Mouse (Mus musculus): ENCODE measurements around the gene Zfp68. TPM values are rescaled to one million over a fixed set of nuclear protein-coding genes. Genes with fewer than 3 reads are reported as not detected.
"Not testable (repeated sequence)": the region's sequence is repeated elsewhere in the genome, so short reads cannot be mapped to it uniquely, and the experiment has no call there.

Zfp68 gene
- total RNA-seq (2021): 10 to 100 TPM; 14.6 to 15.5 TPM
- long read RNA-seq, experiment 1, full-length matches to known transcripts: 42 of 46 reads
- long read RNA-seq, experiment 1, partial matches to known transcripts: 2 of 46 reads
- long read RNA-seq, experiment 1, other reads (novel, unspliced or antisense): 2 of 46 reads
- long read RNA-seq, experiment 2, full-length matches to known transcripts: 30 of 33 reads
- long read RNA-seq, experiment 2, partial matches to known transcripts: 0 of 33 reads
- long read RNA-seq, experiment 2, other reads (novel, unspliced or antisense): 3 of 33 reads

DNA sequence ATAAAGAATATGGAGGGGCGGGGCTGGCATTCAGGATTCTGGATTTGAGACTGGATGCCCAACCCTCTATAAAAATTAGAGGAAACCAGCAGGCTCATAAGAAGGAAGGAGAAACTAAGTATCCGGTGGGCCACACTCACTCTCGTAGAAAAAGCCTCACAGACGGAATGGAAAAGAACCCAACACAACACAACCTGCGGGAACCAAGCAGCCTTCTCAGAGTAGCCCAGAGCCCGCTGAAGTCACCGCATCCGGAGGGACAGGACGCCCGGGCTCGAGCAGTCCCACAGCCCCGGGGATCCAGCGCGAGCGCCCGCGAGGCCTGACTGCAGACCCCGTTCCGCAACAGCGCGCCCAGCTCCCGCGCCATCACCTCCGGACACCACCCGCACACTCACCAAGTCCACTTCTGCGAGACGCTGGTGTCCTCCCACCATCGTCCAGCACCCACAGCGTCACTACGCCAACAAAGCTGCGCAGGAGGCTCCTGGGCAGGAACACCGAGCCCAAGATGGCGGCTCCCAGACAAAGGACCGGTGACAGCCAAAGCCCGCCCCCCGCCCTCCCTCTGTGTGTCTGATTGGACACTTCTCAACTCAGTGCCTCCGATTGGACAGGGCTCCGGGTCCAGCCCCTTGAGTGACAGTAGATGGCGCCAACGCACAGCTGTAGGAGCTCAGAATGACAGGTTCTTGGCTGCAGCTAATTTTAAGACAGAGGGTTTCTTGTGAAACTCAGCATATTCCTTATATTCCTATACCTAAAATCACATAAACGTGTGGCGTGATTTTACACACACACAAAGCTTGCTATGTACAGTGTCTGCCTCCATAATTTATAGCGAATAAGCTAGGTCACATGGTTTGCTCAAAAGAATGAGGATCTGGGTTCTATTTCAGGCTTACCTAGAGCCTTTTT, at the start of gene Zfp68:
TSS of gene Zfp68 (minus strand) at position 551 of the 918 bp plus-strand sequence.
- DNase-seq (ENCODE audit: low spot score): peak; percentile 94

- peak; percentile 22 for DNase-seq (ENCODE audit: low spot score)
Observed at GRCm38 (mm10) chr5:138658922-138659321, 39.4 kb upstream of the Zfp68 start.

DNA sequence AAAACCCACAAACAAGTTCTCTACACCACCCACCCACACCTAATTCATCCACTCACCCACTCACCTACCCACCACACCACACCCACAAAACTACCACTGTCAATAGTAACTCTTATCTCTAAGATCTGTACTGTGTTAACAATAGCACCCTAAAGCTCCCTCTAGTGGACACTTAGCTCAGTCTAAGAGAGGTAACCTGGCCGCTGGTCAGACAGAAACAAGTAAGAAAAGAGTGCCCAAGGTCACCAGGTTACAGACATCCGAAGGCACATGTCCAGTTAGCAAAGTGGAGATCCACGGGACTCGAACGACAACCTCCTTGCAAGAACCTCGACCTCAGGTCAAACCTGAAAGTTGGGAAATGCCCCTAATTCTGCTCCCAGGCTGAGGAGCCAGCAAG, 38.3 kb upstream of the Zfp68 start:
- DNase-seq (ENCODE audit: low spot score): peak; percentile 35

DNA sequence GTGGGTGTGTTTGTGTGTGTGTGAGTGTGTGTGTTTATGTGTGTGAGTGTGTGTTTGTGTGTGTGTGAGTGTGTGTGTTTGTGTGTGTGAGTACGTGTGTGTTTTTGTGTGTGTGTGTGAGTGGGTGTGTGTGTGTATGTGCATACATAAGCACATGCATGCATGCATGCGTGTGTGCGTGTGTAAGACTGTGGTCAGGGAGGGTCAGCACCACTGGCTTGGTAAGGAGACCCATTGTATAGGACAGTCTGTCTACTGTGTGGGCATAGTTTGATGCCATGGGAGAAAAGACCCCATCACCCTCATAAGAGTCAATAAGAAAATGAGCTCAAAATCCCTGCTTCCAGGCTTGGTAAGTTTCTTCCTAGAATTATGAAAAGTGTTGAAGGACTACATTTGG, 37.8 kb upstream of the Zfp68 start:
- no peak for DNase-seq (ENCODE audit: low spot score)

DNA sequence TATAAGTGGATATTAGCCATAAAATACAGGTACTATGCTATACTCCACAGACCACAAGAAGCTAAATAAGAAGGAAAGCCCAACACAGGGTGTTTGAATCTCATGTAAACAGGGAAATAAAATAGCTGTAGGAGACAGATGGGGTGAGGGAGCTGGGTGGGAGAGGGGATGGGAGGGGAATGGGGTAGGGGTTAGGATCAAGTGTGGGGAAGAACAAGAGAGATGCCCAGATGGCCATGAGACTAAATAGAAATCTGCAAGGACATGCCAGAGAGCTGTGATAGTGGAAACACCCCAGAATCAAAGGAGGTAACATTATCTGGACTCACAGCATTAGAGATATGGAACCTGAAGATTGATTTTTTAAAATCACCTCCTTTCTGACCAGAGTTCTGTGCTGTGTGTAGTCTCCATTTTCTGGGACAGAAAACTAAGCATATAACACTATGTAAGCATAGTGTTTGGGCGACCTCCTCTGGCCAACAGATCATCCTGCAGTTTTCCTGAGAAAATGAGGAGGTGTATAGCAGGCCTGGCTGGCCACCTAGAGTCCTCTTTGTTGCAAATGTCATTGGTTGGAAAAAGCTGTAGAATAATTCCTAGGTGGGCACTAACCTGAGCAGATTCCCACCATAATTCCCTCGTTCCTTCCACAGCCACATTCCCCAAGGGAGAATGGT, 37.1 kb upstream of the Zfp68 start:
- peak; percentile 6 for DNase-seq (ENCODE audit: low spot score)

- no peak for DNase-seq (ENCODE audit: low spot score)
Observed at GRCm38 (mm10) chr5:138652911-138653310, 33.4 kb upstream of the Zfp68 start.

DNA sequence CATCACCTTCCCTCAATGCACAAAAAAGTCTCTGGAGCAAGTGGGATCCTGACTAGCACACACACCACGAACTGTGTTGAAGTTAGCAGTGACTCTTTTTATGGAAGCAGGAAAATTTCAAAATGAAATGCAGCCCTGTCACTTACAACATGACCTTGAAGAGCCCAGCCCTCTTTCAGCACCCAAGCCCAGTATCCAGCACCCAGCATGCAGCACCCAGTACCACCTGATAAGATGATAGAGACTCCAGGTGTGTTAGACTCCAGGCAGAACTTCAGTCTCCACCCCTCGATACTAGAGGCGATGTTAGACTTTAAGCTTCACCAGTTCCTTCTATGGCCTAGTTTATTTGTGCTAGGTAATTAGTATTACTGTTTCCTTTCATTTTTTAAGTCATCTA, 22.2 kb upstream of the Zfp68 start:
- DNase-seq (ENCODE audit: low spot score): no peak

- DNase-seq (ENCODE audit: low spot score): no peak
Observed at GRCm38 (mm10) chr5:138641081-138641480, 21.5 kb upstream of the Zfp68 start.

DNA sequence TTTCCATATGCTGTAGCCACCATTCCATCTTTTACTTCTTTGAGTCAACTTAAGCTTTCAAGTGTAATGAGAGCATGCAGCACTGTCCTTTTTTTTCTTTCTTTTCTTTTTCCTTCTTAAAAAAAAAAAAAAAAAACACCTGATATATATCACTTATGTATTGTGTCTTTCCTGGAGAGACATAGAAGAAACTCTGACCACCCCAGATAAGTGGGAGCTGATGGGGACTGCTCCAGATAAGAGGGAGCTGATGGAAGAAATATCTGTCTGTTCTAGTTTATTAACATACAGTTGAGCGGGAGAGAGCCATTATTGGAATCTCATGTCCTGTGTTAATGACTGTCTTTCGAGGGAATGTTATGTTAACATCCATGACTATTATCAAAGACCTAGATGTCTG, 16.9 kb upstream of the Zfp68 start:
- DNase-seq (ENCODE audit: low spot score): no peak

- DNase-seq (ENCODE audit: low spot score): no peak
Observed at GRCm38 (mm10) chr5:138623478-138623875, 3.9 kb upstream of the Zfp68 start.

DNA sequence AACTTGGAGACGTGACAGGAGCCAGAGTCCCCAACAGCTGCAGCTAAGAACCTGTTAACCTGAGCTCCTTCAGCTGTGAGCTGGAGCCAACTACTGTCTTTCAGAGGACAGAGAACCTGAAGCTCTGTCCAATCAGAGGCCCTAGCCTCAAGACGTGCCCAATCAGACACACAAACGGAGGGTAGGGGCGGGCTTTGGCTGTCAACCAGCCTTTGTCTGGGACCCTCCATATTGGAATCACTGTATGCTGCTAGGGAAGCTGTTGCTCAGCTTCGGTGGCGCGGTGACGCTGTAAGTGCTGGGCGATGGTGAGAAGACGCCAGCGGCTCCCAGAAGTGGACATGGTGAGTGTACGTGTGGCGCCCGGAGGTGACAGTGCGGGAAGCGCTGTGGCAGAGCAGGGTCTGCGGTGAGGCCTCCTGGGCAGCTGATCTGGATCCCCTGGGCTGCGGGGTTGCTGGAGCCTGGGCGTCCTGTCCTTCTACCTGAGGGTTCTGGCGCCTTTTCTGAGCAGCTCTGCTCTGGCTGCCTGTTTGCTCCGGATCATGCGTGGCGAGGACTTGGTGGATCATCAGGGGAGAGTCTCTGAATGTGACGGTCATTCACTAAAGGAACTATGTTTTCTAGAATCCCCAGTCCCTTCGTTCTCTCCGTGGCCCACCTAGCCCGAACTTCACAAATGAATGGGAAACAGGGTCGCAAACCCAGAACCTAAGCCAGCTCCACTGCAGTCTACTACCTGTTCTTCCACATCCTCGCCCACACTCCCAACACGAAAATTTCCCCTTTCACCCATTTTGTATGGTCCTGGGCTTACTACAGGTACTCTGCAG, 3.3 kb upstream of the Zfp68 start, which contains the start of gene A430033K04Rik:
TSS of gene A430033K04Rik (plus strand) at position 215 of the 833 bp plus-strand sequence.
- peak; percentile 94 for DNase-seq (ENCODE audit: low spot score)

DNA sequence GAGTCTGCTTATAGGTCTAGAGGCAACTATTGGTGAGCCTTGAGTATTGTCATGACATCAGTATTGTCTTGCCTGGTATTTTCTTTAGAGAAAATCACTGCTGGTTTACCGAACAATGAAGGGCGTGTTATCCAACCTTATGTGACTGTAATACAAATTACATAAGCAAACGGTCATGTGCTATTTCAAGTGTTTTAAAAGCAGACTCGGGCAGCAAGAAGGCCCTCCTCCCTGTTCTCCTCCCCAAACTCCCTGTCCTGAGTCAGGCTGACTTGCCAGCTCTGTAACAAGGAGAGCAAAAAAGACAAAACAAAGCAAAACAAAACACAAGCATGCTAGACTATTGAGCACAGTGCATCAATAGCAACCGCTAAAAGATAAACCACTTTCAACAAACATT, 1.3 kb upstream of the Zfp68 start:
- no peak for DNase-seq (ENCODE audit: low spot score)

DNA sequence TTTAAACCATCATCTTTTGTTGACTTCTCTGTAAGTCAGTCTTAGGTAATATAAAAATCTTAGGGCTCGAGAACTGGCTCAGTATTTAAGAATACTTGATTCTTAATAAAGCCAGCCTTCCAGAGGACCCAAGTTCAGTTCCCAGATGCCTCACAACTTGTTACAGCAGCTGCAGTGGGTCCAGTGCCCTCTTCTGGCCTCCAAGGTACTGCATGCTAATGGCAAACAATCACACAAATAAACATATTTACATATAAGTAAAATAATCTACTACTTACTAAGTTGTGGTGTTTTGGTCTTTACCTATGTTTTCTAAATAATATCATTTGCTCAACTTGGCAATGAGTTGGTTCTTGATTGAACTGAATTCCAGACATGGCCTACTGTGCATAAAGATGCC, 1.2 kb downstream of the Zfp68 start:
- DNase-seq (ENCODE audit: low spot score): no peak

DNA sequence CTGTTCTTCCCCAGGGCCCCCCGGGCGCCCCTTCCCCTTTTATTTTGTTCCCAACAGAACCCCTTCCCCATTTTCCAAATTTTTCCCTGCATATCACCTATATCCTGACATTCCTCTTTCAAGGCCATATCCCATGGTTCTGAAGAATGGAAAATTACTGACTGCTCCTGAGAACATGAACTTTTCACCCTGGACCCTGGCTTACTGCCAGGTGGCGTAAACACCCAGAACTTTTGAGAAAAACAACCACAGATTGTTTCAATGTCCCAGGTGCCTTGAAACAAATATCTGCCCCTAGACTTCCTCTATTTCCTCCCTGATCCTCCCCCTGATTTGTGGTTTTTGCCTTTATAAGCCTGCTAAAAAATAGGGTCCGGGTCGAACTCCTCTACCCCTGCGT, 32.2 kb downstream of the Zfp68 start:
- no peak for DNase-seq (ENCODE audit: low spot score)

- no peak for DNase-seq (ENCODE audit: low spot score)
Observed at GRCm38 (mm10) chr5:138571623-138572022, 47.9 kb downstream of the Zfp68 start.

- not testable (repeated sequence) for DNase-seq (ENCODE audit: low spot score)
Observed at GRCm38 (mm10) chr5:138564612-138565011, 54.9 kb downstream of the Zfp68 start, which contains the start of gene 1700123K08Rik. 1700123K08Rik (minus strand) TSS chr5:138564712.

Small RNA genes within 50 kb of the gene (microRNA-seq; reads per million reads assigned to microRNA genes)
- not detected for gene Gm24082

Other genes starting within 250 kb of the Zfp68 start
- gene Zfp157, start 178.3 kb downstream of the Zfp68 start, total RNA-seq (2021): 1 to 10 TPM; 1.7 to 1.8 TPM
- not detected for gene 1700123K08Rik, start 55.0 kb downstream of the Zfp68 start, total RNA-seq (2021)
- gene A430033K04Rik, start 3.1 kb upstream of the Zfp68 start, total RNA-seq (2021): 1 to 10 TPM; 2.1 to 2.4 TPM
- gene Fam20c, start 134.8 kb upstream of the Zfp68 start, total RNA-seq (2021): 10 to 100 TPM; 22.4 to 24.6 TPM
- gene Gm5294, start 200.3 kb upstream of the Zfp68 start, total RNA-seq (2021): not detected

Measured in gastrocnemius, adult 18-20 months (tissue).